Comparison of ENCODE assay signal across 28 mouse cellular contexts in genomic region chrX:131402189-131402588, GRCm38 (mm10).
"Had no signal": no experiment of that assay in that cellular context is flagged by ENCODE, and none has a peak within 500 bp of the region (broad histone marks: within the 10 kb centered on the region; RNA-seq: fewer than 3 reads in every experiment).

No protein-coding gene starts in this region.

- DNase-seq: left cerebral cortex, postnatal 4 days; liver; liver, embryonic 13.5 days; liver, postnatal 0 days; lung, adult 18-20 months; lung, adult 2 months; lung, embryonic 14.5 days; lung, postnatal 10 days; lung, postnatal 14 days; lung, postnatal 36 days; lung, postnatal 4 days; midbrain, embryonic 14.5 days had no signal

- H3K9me3 ChIP-seq: limb, embryonic 10.5 days; limb, embryonic 12.5 days; limb, embryonic 13.5 days; limb, embryonic 15.5 days; liver, embryonic 12.5 days; liver, embryonic 13.5 days; liver, embryonic 15.5 days; lung, embryonic 15.5 days; megakaryocyte, embryonic 14.5 days; midbrain, embryonic 10.5 days; midbrain, embryonic 12.5 days; midbrain, embryonic 13.5 days; midbrain, embryonic 15.5 days; neural tube, embryonic 12.5 days had no signal

- H3K4me1 ChIP-seq: limb, embryonic 10.5 days; limb, embryonic 12.5 days; limb, embryonic 13.5 days; limb, embryonic 15.5 days; liver, embryonic 12.5 days; liver, embryonic 13.5 days; liver, embryonic 15.5 days; lung, embryonic 15.5 days; megakaryocyte, embryonic 14.5 days; midbrain, embryonic 10.5 days; midbrain, embryonic 12.5 days; midbrain, embryonic 13.5 days; midbrain, embryonic 15.5 days; neural tube, embryonic 12.5 days had no signal

- H3K4me3 ChIP-seq: limb, embryonic 10.5 days; limb, embryonic 12.5 days; limb, embryonic 13.5 days; limb, embryonic 15.5 days; liver, embryonic 12.5 days; liver, embryonic 13.5 days; liver, embryonic 15.5 days; lung, embryonic 15.5 days; megakaryocyte, embryonic 14.5 days; midbrain, embryonic 10.5 days; midbrain, embryonic 12.5 days; midbrain, embryonic 13.5 days; midbrain, embryonic 15.5 days; myocyte; neural tube, embryonic 12.5 days had no signal

- H3K9ac ChIP-seq: limb, embryonic 12.5 days; limb, embryonic 13.5 days; limb, embryonic 15.5 days; liver, embryonic 12.5 days; liver, embryonic 13.5 days; liver, embryonic 14.5 days; liver, embryonic 15.5 days; liver, postnatal 0 days; lung, embryonic 14.5 days; lung, embryonic 15.5 days; midbrain, embryonic 12.5 days; midbrain, embryonic 13.5 days; midbrain, embryonic 15.5 days; neural tube, embryonic 12.5 days had no signal

- H3K27ac ChIP-seq: limb, embryonic 10.5 days; limb, embryonic 12.5 days; limb, embryonic 13.5 days; limb, embryonic 15.5 days; liver, embryonic 12.5 days; liver, embryonic 13.5 days; liver, embryonic 14.5 days; liver, embryonic 15.5 days; lung, embryonic 15.5 days; macrophage; midbrain, embryonic 10.5 days; midbrain, embryonic 12.5 days; midbrain, embryonic 13.5 days; midbrain, embryonic 15.5 days; neural tube, embryonic 12.5 days had no signal

- H3K27me3 ChIP-seq: limb, embryonic 12.5 days; limb, embryonic 13.5 days; limb, embryonic 15.5 days; liver, embryonic 12.5 days; liver, embryonic 13.5 days; liver, embryonic 15.5 days; lung, embryonic 15.5 days; megakaryocyte, embryonic 14.5 days; midbrain, embryonic 12.5 days; midbrain, embryonic 13.5 days; midbrain, embryonic 15.5 days; neural tube, embryonic 12.5 days had no signal

- H3K36me3 ChIP-seq: limb, embryonic 10.5 days; limb, embryonic 12.5 days; limb, embryonic 13.5 days; limb, embryonic 15.5 days; liver, embryonic 12.5 days; liver, embryonic 13.5 days; liver, embryonic 15.5 days; lung, embryonic 15.5 days; midbrain, embryonic 10.5 days; midbrain, embryonic 12.5 days; midbrain, embryonic 13.5 days; midbrain, embryonic 15.5 days; neural tube, embryonic 12.5 days had no signal
